Mouse (Mus musculus): Measurements from ENCODE around the gene Frs2.

DNA sequence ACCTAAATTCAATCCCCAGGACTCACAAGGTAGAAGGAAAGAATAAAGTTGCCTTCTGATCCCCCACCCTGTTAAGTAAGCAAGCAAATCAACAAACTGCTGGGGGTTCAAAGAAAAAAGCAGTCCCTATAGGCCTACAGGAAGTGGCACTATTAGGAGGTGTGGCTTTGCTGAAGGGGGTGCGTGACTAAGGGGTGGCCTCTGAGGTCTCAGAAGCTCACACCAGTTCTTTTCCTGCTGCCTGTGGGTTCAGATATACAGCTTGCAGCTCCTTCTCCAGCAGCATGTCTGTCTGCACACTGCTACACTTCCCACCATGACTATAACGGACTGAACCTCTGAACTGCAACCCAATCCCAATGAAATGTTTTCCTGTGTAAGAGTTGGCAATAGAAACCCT is 35.8 kb downstream of the Frs2 start:
- no peak for TF ChIP-seq CTCF (IDR thresholded peaks at IDR 0.05; ENCODE audit: control insufficient read depth, insufficient read depth, low read length)
- TF ChIP-seq POLR2A (IDR thresholded peaks at IDR 0.05; ENCODE audit: borderline replicate concordance, control insufficient read depth, low read depth, low read length) = no peak
